Mouse (Mus musculus) heart, adult 11 months (tissue): ENCODE data around the gene Rest.
"Not testable (repeated sequence)": the region's sequence is repeated elsewhere in the genome, so short reads cannot be mapped to it uniquely, and the experiment has no call there.

Experiments
- DNase-seq: peaks from one replicate; pipeline ENCODE4 v3.0.0; 2022

Rest gene

GRCm38 (mm10) chr5:77265081-77265670 lies at the start of gene Rest:
TSS of gene Rest (plus strand) at chr5:77265491.
- DNase-seq = peak; percentile 99

GRCm38 (mm10) chr5:77217211-77217610 lies 48.1 kb upstream of the Rest start:
- peak; percentile 86 for DNase-seq

DNA sequence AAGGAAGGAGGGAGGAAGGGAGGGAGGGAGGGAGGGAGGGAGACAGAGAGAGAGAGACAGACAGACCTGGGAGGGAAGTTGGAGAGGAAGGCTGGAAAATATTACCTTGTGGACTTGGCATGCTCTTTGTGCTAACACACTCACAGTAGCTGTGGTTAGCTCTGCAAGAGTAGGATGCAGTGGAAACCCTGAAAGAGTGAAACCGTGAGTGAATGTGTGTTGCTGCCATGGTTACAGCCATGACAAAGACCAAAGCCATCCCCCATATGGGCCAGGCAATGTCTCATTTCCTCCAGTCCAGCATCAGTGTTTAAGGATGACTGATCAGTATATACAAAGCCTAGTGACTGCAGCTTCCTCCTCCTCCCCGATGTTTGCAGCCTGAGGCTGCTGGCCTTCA lies 47.6 kb upstream of the Rest start:
- DNase-seq = no peak

DNA sequence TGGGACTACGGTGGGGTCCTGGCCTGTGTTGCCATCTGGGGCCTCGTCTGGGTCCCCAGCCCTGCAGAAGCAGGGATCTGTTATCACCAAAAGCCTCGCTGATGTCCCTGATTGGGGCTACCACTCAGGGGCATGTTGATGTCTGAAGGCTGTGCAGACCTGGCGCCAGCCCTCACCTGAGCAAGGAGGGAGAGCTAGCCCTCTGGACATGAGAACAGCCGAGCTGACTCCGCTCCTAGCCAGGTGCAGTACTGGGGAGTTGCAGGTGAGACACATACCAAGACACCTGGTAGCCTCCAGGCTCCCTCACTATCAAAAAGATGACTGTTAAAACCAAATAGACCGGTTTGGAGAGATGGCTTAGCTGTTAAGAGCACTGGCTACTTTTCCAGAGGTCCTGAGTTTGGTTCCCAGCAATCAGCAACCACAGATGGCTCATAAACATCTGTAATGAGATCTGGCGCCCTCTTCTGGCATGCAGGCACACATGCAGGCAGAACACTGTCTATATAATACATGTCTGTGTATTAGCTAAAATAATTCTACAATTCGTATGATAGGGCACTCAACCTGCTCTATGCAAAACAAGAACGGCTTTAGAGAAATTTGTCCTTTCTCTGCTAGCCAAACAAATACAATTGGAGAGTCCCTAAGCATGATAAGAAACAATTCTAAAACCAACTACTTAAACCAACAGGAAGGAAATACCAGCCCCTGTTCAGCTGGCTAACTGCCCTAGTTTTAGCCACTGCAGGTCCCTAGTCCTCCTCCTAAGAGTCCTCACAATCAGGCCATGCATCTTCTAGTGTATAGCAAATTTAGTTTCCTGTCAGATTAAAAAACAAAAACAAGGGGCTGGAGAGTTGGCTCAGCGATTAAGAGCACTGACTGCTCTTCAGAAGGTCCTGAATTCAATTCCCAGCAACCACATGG lies 42.0 kb upstream of the Rest start:
- peak; percentile 84 for DNase-seq

GRCm38 (mm10) chr5:77228986-77229385 lies 36.3 kb upstream of the Rest start:
- DNase-seq = no peak

GRCm38 (mm10) chr5:77231863-77232262 lies 33.4 kb upstream of the Rest start:
- not testable (repeated sequence) for DNase-seq

DNA sequence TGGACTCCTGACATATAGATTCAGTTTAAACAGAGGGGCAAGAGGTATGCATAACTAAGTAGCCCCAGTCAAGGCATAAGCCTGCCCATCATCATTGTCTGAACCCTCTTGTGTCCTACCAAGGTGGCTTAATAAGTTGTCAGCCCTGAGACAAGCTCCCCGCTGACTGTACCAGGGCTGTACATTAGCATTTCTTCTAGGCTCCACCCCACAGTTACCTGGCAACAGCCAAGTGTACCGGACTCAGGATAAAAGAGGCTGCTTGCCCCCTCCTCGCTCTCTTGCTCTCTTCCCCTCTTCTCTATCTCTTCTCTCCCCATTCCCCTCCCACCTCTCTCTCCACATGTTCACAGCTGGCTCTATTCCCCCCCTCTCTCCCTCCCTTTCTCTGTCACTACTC lies 30.4 kb upstream of the Rest start:
- DNase-seq = no peak

- DNase-seq = no peak
Observed at GRCm38 (mm10) chr5:77237104-77237503, 28.2 kb upstream of the Rest start.

DNA sequence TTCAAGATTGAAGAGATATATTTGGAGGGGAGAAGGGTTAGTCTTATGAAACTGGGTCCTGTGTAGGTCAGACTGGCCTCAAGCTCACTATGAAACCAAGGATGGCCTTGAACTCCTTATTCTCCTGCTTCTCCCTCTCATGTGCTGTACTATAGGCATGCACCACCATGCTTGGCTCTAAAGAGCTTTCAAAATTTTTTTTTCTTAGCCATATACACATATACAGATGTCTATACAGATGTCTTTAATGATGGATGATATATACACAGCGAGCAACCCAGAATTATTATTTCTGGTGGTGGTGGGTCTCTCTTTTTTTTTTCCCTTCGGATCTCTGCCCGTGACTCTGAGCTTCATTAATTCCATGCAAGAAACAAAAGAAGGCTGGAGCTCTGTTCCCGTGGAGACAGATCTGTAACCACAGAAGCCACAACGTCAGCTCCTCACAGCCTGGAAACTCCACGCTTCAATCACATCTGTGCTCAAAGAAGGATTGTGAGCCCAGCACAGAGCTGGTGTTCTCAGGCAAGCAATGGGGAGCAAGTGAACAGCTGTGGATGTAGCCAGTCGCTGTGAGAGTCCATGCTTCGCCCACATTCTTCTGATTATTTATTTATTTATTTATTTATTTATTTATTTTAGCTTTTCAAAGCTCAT lies 20.8 kb upstream of the Rest start:
- DNase-seq = no peak

- DNase-seq = no peak
Observed at GRCm38 (mm10) chr5:77245463-77245786, 19.9 kb upstream of the Rest start.

DNA sequence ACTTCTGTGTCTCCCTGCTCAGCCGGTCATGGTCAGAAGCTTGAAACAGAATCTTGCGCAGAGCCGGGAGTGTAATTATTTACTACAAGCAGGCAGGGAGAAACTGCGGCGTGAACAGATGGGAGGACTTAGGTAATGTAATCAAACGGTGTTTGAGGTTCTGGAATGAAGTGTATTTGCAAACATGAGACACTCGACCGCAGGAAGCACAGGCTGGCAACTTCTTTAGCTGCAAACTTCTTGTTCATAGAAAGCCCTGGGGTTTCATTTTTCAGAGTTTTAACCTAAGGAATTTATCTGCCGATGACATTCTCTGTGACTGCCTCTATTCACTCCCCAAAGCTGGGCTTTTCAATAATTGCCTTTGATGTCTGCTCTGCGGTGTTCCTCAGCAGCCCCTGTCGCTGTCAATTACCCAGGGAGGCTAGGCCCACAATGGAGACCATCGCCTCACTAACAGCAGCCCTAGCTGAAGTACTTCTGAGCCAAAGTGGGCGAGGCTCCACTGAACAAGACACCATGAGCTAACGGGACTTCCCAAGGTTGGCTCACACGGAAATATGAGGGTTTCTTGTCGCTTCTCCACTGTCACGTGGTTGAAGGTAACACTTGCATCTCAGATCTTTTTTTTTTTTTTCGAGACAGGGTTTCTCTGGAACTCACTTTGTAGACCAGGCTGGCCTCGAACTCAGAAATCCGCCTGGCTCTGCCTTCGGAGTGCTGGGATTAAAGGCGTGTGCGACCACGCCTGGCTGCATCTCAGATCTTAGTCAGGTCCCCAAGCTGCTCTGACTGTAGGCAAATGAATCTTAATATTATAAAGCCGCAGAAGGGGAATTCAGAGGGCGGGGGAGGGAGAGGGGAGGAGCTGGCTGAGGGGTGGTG lies 19.3 kb upstream of the Rest start:
- DNase-seq = no peak

DNA sequence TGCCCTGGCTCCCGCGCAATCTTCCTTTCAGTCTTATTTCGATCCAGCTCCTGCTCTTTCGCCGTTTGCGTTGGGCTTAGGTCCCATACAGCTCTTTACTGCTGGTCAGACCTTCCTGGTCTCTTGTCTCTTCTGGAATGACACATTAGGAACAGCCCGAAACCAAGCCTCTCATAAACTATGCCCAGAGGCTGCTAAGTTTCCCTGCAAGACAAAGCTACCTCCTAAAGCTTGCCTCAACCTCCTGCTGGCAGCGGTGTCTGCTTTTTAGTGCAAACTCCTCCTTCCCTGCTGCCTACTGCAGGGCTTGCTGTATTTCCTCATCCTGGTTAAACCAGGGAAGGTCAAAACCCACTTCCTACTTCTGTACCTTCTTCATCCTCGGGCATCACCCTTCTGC lies 15.2 kb upstream of the Rest start:
- DNase-seq = no peak

DNA sequence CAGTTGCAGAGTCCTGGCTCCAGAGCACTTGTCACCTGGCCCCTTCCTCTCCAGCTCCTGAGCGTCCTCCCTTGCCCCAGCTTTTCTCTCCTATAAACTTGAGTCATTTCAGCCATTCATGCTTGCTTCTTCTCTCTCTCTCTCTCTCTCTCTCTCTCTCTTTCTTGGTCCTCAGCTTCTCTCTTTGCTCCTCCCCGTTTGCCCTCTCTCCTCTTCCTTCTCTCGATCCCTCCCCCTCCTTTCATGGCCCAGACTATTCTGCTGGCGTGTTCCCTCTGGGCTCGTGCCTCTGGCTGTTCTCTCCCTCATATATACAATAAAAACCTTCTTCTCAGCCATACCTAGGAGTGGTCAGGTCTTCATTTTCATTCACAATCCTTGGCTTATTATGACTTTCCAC lies 13.6 kb upstream of the Rest start:
- DNase-seq = no peak

- DNase-seq = no peak
Observed at GRCm38 (mm10) chr5:77252115-77252827, 13.0 kb upstream of the Rest start.

DNA sequence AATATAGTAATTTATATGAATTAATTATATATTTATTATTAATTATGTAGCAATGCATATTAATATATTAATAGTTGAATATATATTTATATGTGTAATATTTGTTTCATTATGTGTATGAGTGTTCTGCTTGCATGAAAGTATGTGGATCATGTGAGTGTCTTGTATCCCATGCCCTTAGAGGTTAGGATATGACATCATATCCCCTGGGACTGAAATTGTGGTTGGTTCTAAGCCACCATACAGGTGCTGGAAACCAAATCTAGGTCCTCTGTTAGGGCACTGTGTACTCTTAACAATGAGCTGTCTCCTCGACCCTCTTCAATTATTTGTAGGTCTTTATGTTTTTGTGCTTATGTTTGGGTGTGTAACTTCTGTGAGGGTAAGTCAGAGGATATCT lies 12.1 kb upstream of the Rest start:
- DNase-seq = no peak

GRCm38 (mm10) chr5:77254402-77254801 lies 10.9 kb upstream of the Rest start:
- no peak for DNase-seq

DNA sequence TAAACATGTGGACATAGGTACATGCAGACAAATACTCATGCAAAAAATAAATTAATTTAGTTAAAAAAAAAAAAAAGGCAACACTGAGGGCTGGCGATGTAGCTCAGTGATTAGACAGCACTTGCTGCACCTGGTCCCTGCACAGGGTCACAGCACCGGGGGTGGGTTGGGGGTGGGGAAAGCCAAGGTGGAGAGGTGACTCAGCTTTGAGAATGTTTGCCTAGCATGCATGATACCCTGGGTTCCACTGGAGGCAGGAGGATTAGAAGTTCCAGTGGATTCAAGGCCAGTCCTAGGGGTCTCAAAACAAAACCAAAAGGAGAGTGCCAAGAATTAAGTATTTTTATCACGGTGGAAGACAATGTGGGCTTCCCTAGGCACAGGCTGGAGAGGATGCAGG lies 7.7 kb upstream of the Rest start:
- no peak for DNase-seq

DNA sequence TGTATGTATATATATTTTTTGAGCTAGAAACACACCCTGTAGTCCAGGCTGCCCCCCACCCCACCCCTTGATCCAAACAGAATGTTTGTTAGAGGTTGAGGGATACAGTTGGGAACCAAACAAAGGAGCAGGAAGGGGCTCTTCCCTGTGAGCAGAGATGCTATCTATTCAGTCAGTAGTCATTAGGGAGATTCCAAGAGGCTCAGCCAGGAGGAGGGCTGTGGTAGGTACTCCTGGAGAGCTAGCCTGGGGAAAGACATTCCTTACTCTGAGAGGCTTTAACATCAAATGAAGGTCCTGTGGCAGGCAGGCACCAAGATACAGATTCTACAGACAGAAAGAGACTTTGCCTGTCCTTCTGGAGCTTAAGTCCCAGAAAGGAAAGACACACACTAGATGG lies 6.0 kb upstream of the Rest start:
- no peak for DNase-seq

GRCm38 (mm10) chr5:77260141-77260540 lies 5.2 kb upstream of the Rest start:
- DNase-seq = no peak

GRCm38 (mm10) chr5:77261137-77261536 lies 4.2 kb upstream of the Rest start:
- DNase-seq = no peak

GRCm38 (mm10) chr5:77262105-77262504 lies 3.2 kb upstream of the Rest start:
- no peak for DNase-seq

DNA sequence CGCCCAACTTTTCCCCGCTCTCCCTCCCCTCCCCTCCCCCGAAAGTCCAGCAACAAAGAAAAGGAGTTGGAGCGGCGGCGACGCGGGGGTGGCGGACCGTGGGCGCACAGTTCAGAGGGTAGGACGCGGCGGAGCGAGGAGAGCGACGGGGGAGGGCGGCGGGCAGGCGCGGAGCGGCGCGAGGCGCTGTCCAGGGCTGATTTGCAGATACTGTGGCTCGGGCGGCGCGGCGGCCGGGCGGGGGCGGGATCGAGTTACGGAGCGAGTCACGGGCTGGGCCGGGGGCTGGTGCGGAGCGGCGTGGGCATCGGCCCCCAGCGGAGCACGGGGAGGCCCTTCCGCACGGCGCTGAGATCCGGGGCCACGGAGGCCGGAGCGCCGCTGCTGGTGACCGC lies 377 bp downstream of the Rest start:
- DNase-seq = peak; percentile 97
